Mouse (Mus musculus) effector memory CD4-positive, alpha-beta T cell, adult 7 months (primary cell): ENCODE data around the gene Gm13199. TPM values are rescaled to one million over a fixed set of nuclear protein-coding genes. Genes with fewer than 3 reads are reported as not detected.

ENCODE experiments used
- polyA plus RNA-seq: library from polyadenylated mRNA; unstranded; fragments of 100-300 nt; shearing (Covaris generic); gene quantifications from one replicate; pipeline ENCODE4 v1.2.1, GENCODE M21; 2017

Gm13199 gene
- polyA plus RNA-seq: 2.1 TPM

GRCm38 (mm10) chr2:5862834-5863233, at the start of gene Gm13199:
Gene Gm13199, minus strand, starts transcription at chr2:5862934.

DNA sequence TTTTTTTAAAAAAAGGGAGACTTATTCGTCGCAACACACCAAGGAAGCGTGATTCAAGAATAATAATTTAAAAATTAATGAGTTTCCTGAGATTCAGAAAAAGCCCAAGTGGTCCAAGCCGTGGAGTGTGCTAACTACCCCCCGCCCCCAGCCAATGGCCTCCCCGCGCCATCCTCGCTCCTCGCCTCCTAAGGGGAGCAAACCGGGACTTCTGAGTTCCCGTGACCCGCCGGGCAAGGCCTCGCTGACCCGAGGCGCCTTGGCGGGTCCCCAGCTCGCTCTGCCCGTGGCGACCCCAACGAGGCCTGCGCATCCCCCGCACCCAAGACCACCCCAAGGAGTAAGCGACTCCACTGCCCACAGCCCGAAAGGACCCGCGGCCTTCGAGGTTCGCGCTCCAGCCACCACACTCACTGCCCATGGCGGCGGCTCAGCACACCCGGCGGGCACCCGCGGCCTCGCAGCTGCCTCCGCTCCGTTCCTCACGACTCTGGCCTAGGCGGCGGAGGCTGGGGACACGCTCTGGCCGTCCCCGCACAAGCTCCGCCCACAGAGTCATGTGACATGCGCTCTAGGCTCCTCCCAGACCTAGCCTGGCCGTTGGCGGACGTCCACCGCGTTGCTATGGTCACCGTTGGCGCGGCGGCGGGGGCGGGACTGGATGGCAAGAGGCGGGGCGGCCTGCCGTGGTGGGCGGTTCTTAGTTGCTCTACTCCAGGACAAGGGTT, 32.3 kb upstream of the Gm13199 start, which contains the start of gene Sec61a2:
TSS of gene Sec61a2 (minus strand) at position 590 of the 728 bp plus-strand sequence.

DNA sequence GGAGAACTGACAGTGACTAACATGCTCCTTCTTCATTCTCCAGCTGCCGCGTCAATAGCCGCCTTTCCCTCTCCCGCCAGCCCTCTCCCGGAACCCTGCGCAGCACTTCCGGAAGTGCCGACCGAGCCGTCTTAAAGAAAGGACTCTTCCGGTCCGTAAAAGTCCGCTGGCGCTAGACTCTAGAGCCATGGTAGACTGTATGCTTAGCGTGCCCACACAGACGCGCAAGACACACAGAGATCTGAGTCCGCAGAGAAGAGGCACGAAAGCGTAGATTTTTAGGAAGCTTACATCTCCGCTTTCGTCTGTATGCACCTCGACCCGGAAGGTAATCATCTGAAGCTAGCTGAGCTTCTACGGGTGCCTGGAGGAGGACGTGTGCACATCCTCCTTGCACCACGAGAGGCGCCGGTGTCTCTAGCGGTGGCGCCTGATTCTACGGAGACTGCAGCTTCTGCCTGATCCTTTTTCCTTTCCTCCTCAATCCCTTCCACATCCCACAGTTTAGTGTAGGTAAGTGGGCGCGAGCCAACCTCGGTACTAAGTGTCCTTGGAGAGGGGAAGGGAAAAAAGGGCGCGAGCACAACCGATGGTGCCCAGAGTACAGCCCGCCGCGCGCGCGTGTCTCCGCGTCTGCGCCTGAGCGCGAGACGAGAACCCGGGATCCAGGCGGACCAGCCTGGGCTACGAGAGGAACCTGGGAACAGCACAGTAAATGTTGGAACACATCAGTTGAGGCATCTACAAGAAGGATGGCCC, 17.7 kb downstream of the Gm13199 start, which contains the start of the genes Nudt5 and Cdc123:
TSS of gene Nudt5 (plus strand) at position 147 of the 759 bp plus-strand sequence.
TSS of gene Cdc123 (minus strand) at position 292 of the 759 bp plus-strand sequence.

Other genes starting within 250 kb of the Gm13199 start
- 83.2 TPM for gene Camk1d, start 148.4 kb downstream of the Gm13199 start, polyA plus RNA-seq
- gene Nudt5, start 17.9 kb downstream of the Gm13199 start, polyA plus RNA-seq: 22.0 TPM
- gene Cdc123, start 17.8 kb downstream of the Gm13199 start, polyA plus RNA-seq: 128 TPM
- gene Sec61a2, start 32.5 kb upstream of the Gm13199 start, polyA plus RNA-seq: 15.7 TPM
- gene Dhtkd1, start 79.9 kb upstream of the Gm13199 start, polyA plus RNA-seq: not detected
- 14.0 TPM for gene Upf2, start 88.5 kb upstream of the Gm13199 start, polyA plus RNA-seq